Mouse (Mus musculus) left cerebral cortex, adult 2 months (tissue): ENCODE measurements at regions not wholly inside any gene's neighbourhood (a gene's known extent, or its start where the extent isn't known, plus 50 kb on each side); places are given as distances from the start of the nearest gene placed in this dataset.
A peak's percentile ranks its signal among the peaks of the same experiment; 100 is the strongest.
"Not testable (repeated sequence)": the region's sequence is repeated elsewhere in the genome, so short reads cannot be mapped to it uniquely, and the experiment has no call there.

Experiments
- DNase-seq, 2 experiments: peaks; one replicate each; pipeline ENCODE4 v3.0.0; 2021 to 2022; ENCODE audit warnings: low spot score in 2 of 2, mixed read lengths in 1 of 2; ENCODE audit errors: extremely low spot score in 1 of 2
- H3K27ac ChIP-seq: fragments of 200-600 bp; 2 replicates; pipeline ENCODE4 v1.8.1; 2022
- H3K4me3 ChIP-seq: fragments of 200-600 bp; 2 replicates; pipeline ENCODE4 v1.8.1; 2022
- intact Hi-C: fragments of 180-260 bp; cut with DNase I; formaldehyde crosslinking; loops from one replicate; pipeline ENCODE4 v1.15.1; 2025

DNA sequence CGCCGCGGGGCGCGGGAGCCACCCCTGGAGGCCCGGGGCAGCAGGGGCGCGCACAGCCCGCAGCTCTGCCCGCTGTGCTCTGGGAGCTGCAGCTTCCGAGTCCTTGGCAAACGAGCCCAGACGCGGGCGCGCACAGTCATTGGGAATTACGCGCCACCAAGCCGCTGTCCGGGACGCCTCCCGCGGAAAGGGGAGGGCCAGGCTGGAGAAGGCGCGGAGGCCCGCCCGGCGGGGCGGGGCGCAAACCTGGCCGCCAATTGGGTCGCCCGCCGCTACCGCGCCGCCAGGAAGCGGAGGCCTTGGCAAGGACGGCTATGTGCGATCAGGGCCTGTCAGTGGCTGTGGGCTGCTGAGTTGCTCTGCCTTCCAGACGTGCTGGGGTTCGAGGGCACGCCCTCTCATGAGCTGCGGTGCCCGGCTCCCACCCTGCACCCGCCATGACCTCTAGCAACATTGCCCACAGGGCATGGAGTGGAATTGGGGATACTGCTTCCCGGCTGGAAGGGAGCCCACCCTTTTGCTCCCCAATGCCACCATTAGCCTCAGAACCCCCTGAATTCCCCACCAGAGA lies 739.1 kb upstream of the Ywhaq start:
- H3K27ac ChIP-seq, H3K4me3 ChIP-seq, intact Hi-C loops: not testable (repeated sequence)
- DNase-seq: peak; percentile 9 to 14

DNA sequence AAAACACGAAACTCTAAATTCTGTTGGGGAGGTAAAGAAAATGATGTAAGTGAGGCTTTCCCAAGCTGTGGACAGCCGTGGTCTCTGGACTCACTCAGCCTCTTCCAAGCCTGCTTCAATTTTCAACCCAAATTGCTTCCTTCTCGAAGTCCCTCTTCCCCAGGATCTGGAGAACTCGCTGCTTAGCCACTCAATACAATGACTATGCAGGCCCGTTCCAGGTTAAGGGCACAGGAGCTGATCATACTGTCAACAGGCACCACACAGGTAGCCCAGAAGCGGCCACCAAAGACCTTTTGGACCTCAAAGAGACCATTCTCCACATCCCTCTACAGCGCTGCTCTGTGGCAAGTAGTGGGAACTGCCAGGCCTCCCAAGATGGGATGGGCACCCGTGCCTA lies 737.9 kb upstream of the Ywhaq start:
- H3K4me3 ChIP-seq, DNase-seq, intact Hi-C loops, H3K27ac ChIP-seq: not testable (repeated sequence)
